Mouse (Mus musculus): ENCODE results near the gene Tbc1d13.

GRCm38 (mm10) chr2:30185276-30185675 is 51.7 kb downstream of the Tbc1d13 start:
- TF ChIP-seq CTCF (IDR thresholded peaks at IDR 0.05; ENCODE audit: control insufficient read depth, insufficient read depth, insufficient replicate concordance, low read depth, low read length) (no peak), POLR2A (IDR thresholded peaks at IDR 0.05; ENCODE audit: control insufficient read depth, low read depth, low read length) (no peak)
